Mouse (Mus musculus) heart, adult 8-10 months (tissue): ENCODE data around the gene Manbal. TPM values are rescaled to one million over a fixed set of nuclear protein-coding genes. Genes with fewer than 3 reads are reported as not detected.
"Not testable (repeated sequence)": the region's sequence is repeated elsewhere in the genome, so short reads cannot be mapped to it uniquely, and the experiment has no call there.

ENCODE experiments used
- DNase-seq: peaks from one replicate; pipeline ENCODE4 v3.0.0; 2022; ENCODE audit warnings: low spot score
- total RNA-seq, 4 experiments: library from RNA; stranded (reverse); gene quantifications; 2 replicates each; pipeline ENCODE4 v1.2.4; 2022

The Manbal gene
- total RNA-seq, 4 experiments from 2014 or later = 19.6 to 24.3 (median 22.9) TPM

- DNase-seq = no peak
These were observed 597 bp downstream of the Manbal start for GRCm38 (mm10) chr2:157367991-157368390.

- DNase-seq = peak; percentile 27
These were observed 4.3 kb downstream of the Manbal start for GRCm38 (mm10) chr2:157371696-157372095.

- DNase-seq = no peak
These were observed 6.3 kb downstream of the Manbal start for GRCm38 (mm10) chr2:157373681-157374080.

GRCm38 (mm10) chr2:157375051-157375450, 7.7 kb downstream of the Manbal start:
- DNase-seq = no peak

- no peak for DNase-seq
These were observed 8.7 kb downstream of the Manbal start for GRCm38 (mm10) chr2:157375794-157376757.

- no peak for DNase-seq
These were observed 9.6 kb downstream of the Manbal start for GRCm38 (mm10) chr2:157376995-157377394.

GRCm38 (mm10) chr2:157384836-157385235, 17.4 kb downstream of the Manbal start:
- no peak for DNase-seq

- DNase-seq = not testable (repeated sequence)
These were observed 21.7 kb downstream of the Manbal start for GRCm38 (mm10) chr2:157388901-157389590.

- no peak for DNase-seq
These were observed 22.2 kb downstream of the Manbal start for GRCm38 (mm10) chr2:157389591-157389921.

- DNase-seq = no peak
These were observed 24.9 kb downstream of the Manbal start for GRCm38 (mm10) chr2:157392331-157392730.

- no peak for DNase-seq
These were observed 26.2 kb downstream of the Manbal start for GRCm38 (mm10) chr2:157393549-157393948.

GRCm38 (mm10) chr2:157394868-157395267, 27.5 kb downstream of the Manbal start:
- no peak for DNase-seq

GRCm38 (mm10) chr2:157395371-157395770, 28.0 kb downstream of the Manbal start:
- no peak for DNase-seq

GRCm38 (mm10) chr2:157395960-157396359, 28.6 kb downstream of the Manbal start:
- DNase-seq = no peak

- DNase-seq = no peak
These were observed 30.0 kb downstream of the Manbal start for GRCm38 (mm10) chr2:157397376-157397775.

GRCm38 (mm10) chr2:157398539-157398938, 31.1 kb downstream of the Manbal start:
- no peak for DNase-seq

- no peak for DNase-seq
These were observed 32.4 kb downstream of the Manbal start for GRCm38 (mm10) chr2:157399797-157400196.

GRCm38 (mm10) chr2:157400491-157400890, 33.1 kb downstream of the Manbal start:
- DNase-seq = no peak

- DNase-seq = no peak
These were observed 33.9 kb downstream of the Manbal start for GRCm38 (mm10) chr2:157401261-157401660.

- peak; percentile 73 for DNase-seq
These were observed 40.2 kb downstream of the Manbal start for GRCm38 (mm10) chr2:157407596-157407995.

- no peak for DNase-seq
These were observed 42.6 kb downstream of the Manbal start for GRCm38 (mm10) chr2:157409793-157410533.

GRCm38 (mm10) chr2:157411151-157411693, 43.8 kb downstream of the Manbal start:
- no peak for DNase-seq
